Mouse (Mus musculus): ENCODE data around the gene Atxn10.

Gene Atxn10

DNA sequence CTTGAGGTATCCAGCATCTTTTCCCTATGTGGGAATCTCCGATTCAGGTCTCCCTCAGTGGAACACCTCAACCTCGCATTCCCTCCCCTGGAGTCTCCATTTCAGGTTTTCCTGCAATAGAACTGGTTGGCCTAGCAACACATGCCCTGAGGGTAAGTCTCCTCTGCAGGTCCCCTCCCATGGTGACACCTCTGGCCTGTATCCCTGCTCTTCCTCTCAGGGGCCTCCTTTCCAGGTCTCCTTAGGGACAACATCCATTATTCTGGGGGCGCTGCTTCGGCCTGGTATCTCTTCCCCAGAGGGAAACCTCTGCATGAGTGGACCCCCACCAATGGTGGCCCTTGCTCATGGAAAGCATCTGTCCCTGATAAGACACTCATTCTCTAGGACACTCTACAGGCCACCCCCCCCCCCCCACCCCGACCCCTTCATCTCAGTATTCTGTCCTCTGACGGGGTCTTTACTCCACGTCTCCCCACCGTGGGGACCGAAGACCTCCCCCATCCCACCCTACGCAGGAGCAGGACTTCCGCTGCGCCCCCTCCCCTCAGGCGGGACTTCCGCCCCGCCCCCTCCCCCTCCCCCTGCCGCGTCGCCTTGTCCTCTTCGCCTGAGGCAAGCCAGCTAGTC is at the start of gene Atxn10:
Gene Atxn10 (plus strand): TSS at position 575 of the 630 bp plus-strand sequence.
- WGBS = 10% methylated on average over 15 of the region's 19 CpGs

DNA sequence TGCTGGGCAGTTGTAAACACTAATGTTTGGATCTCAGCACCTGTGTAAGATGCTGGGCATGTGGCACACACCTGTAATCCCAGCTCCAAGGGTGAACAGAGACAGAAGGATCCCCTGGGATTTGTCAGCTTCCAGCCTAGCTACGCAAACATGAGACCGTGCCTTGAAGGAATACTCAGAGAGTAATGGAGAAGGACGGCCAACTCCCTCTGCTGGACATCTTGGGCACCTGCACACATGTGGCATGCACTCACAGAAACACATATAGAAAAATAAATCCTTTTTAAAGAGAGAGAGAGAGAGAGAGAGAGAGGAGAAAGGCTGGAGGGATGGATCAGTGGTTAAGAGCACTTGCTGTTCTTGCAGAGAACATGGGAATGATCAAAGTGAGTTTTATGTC is 41.4 kb upstream of the Atxn10 start:
- 91% methylated on average over 3 of the region's 3 CpGs for WGBS

DNA sequence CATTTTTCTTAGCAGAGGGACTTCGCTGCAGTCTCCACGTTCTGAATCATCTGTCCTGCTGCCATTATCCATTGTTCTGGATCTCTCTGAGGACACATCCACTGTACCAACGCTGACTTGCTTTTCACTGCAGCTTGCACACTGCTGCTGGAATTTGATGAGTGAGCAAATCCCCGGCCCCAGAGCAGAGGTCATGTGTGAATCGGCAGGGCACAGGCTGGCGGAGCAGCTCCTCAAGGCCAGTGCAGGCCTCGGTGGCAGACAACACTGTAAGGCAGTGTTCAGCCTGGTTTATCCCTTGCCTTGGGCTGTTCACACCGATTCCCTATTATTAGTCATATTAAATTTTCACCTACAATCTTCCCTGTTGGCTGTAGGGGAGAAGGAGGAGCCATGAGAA is 40.5 kb upstream of the Atxn10 start:
- 67% methylated on average over 8 of the region's 8 CpGs for WGBS

DNA sequence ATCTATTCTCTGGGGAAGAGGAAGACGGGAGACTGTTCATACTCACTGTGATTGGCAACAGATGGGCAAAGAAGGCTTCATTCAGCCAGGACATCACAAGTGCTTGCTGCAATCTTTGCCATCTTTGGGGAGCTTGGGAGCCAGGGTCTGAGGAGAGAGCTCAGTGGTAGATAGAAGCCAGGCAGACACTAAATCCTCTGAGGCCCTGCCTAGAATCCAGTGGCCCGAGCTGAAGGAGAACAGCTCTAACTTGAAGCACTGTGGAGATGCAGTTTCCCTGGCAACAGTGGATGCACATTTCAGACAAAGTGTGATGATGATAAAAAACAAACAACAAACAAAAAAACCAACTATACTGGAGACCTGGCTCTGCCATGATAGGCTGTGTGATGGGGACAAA is 40.1 kb upstream of the Atxn10 start:
- 54% methylated on average over 2 of the region's 2 CpGs for WGBS

DNA sequence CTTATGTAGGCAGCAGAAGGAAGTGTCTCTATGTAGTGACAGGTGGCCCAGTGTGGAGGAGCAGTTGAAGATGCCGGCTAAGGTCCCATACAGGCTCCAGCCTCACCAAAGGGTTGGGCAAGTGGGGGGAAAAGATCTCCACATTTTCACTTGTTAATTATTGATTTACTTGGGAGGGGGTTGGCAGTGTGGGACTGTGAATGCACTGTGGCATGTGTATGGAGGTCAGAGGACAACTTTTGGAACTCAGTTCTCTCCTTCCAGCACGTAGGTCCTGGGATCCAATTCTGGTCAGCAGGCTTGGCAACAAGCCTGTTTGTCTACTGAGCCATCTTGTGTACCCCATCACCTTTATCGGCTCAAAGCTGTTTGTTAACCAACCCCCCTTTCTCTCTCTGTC is 39.5 kb upstream of the Atxn10 start:
- 83% methylated on average over 3 of the region's 3 CpGs for whole genome bisulfite sequencing

DNA sequence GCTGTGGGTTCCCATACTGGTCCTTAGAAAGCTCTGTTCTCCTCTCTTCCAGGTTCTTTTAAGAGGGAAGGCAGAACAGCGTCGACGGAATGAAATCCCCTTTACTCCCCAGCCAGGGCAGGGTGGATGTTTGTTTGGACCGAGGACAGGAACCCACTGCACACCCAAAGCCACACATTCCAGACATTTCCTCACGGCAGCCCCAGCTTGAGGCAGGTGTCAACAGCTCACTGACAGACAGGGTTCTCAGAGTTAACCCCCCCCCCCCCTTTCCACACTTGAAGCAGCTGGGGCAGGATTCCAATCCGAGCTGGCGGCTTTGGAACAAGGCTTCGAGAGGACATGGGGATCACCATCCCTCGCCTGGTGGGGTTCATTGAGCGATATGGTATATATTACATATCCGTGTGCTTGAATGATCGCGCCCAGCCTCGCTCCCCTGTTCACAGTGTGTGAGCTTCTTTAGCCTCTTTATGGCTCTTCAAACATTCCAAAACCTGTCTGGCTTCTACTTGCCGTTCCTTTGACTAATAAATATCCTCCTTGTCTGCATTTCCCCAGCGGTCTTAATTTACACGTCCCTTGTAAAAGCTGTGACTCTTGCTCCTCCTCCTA is 37.8 kb upstream of the Atxn10 start:
- 63% methylated on average over 17 of the region's 17 CpGs for WGBS

DNA sequence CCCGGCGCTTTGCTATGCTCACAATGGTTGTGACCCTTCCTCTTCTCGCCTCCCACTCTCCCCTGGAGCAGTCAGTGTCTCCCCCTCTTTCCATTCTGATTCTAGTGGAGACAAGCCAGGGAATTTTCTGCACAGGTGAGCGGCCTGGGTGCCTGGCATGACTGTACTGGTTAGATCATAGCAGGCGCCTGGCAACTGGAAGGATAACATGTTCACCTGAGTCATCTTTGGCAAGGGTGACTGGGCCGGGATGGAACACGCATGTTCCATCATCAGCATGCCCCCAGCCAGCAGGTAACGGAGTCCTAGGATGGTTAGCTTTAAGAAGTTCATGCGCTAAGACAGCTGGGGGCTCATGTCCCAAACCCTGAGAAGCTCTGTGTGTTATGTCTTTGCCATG is 37.1 kb upstream of the Atxn10 start:
- 94% methylated on average over 9 of the region's 9 CpGs for WGBS

DNA sequence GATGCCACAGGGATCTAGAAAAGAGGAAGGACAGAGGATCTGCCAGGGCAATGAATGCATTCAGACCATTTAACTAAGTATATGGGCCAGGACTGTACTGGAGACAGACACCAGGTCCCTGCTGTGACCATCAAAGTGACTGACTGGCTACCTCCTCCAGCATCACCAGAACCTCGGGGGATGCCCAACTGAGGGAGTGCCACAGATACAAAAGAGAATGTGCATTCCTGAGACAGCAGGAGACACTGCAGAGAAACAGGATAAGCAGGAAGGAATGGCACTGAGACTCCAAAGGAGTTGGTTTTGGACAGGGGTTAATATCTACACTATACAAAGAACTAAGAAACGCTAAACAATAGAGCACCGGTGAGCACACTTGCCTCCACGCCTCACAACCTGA is 32.8 kb upstream of the Atxn10 start:
- WGBS = 77% methylated on average over 4 of the region's 4 CpGs

DNA sequence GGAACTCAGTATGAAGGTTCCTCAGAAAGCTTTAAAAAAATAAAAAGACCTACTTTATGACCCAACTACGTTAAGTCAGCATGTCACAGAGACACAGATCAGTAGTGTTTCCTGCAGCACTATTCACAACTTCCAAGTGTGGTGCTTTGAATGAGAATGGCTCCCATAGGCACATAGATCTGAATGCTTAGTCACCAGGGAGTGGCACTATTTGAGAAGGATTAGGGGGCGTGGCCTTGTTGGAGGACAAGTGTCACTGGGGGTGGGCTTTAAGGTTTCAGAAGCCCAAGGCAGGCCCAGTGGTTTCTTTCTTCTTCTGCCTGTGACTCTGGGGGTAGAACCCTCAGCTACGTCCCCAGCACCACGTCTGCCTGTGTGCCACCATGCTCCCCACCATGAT is 32.1 kb upstream of the Atxn10 start:
- WGBS = 93% methylated on average over 4 of the region's 4 CpGs

DNA sequence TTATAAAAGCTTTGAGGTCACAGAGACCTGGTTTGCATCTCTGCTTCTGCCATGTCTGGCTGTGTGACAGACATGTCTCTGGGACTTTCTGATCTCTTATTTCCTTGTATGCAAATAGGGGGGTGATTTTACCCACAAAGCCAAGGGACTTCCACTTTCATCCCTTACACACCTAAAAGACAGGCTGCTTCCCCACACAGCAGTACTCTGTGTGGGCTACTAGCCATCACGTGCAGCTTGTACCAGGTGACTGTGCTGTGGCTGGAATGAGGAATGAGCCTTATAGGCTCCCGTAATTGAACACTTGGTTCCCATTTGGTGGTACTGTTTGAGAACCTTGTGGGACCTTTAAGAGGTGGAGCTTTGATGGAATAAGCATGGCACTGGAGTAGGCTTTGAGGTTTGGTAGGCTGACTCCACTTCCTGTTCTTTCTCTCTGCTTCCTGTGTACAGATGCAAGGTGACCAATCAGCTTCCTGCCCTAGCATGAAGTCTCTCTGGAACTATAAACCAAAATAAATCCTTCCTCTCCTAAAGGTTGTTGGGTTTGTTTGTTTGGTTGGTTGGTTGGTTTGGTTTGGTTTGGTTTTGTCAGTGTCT is 28.9 kb upstream of the Atxn10 start:
- 90% methylated on average over 2 of the region's 2 CpGs for WGBS

DNA sequence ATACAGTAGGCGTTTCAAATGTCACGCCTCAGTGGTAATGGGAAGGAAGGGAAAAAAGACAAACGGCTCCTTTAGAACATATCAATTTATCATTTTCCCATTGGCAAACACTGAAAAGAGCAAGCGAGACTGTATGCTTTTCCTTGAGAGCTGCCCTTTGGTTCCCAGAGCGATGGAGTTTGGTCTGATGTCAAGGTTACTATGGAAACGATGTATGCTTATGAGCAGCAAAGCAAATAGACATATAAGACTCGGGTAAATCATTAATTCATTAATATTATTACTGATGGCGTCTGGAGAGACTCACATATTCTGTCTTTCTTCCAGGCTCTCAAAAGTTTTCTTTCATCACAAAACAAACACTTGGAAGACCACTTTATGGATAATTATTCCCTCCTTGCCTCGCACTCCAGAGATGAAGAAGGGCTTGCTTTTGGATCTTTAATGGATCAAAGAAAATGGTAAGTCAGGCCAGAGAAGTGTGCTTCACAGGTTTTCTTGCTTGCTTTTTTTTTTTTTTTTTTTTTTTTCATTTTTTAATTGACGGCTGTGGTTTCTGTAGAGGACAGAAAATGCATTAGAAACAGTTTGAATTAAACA is 24.9 kb upstream of the Atxn10 start:
- WGBS = 69% methylated on average over 10 of the region's 10 CpGs

DNA sequence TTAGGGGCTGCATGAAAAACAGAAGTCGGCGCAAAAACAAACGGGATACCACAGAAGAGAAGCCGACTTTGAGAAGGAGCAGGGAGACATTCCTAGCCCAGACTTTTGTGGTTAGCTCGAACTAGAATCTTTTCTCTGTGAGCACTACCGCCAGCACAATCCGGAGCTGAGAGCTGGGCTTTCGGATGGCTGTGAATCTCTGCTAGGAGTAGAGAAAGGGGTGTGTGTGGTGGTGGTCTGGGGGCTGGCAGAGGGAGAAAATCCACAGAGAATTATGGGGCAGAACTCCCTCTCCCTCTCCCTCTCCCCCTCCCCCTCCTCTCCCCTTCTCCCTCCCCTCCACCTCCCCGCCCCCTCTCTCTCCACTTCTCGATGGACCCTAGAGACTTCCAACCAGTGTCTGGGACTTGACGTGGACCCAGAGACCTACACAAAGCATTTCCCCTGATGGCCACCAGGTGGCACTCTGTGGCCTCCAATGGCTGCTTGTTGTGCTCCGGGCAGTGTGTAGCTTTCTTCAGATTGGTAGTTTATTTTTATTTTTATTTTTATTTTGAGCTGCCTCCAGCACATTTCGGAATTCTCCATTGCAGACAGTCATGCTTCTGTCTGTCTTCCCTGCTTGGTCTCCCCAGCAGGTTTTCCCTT is 20.5 kb upstream of the Atxn10 start:
- 29% methylated on average over 12 of the region's 13 CpGs for WGBS

DNA sequence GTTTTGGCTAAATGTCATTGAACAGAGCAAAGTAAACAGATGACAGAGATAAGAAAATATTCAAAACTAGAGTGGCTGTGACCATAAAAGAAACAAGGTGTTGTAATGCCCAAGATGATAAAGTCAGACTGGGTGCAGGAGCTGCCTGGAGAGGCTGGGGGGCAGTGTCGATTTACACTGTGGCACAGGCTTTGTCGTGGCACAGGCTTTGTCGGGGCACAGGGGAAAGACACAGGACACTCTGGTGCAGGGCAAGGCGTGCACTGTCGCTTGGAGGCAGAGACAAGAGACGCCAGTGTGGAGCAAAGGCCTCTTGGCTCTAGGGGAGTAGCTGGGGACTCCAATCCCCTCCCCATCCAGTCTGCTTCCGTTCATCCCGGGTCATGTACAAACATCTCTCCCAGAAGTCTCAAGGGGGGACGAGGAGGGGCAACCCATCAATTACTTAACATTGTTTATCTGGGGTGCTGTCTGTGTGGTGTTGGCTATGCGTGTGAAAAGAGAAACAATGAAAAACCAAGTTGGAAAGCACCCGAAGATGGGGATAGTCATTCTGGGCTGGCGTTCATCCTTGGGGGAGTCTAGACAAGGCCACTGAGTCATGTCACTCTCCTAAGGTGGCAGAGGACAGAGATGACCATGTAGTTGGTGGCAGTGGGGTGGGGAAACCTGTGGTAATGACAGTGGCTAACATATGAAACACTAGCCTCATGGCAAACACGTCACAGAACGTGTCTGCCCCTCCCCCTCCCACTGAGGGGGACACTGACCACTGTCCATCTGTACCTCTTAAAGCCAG is 19.5 kb upstream of the Atxn10 start:
- WGBS = 61% methylated on average over 14 of the region's 14 CpGs

DNA sequence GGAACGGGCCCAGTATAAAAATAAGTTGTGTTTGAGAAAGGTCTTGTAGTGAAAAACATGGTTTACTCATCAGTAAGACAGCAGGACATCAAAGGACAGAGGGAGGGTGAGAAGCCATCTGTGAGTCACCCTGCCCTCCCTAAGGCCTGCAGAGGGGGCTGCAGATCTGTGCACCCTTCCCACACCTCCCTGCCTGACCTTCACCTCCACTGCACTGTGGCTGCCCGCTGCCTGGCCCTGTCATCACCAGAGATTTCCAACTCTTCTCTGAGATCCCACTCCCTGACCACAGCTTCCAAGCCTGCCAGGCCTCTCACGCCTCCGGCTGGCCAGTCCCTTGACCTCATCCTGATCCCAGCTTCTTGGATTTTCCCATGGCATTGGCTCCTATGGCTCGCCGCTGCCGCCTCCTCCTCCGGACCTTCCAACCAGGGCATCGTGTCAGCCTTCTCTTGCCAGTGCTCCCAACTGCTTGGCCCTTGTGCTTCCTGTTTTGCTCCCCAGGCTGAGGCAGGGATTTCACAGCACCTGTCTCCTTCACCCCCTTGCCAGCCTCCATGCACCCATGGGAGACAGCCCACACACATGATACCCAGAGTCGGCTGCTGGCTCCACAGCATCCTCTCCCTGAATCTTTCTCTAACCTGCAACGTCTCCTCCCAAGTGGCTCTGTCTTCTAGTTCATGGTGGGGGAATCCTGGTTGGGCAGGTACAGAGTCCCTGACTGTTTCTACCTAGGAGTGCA is 15.9 kb upstream of the Atxn10 start:
- 79% methylated on average over 11 of the region's 11 CpGs for WGBS

DNA sequence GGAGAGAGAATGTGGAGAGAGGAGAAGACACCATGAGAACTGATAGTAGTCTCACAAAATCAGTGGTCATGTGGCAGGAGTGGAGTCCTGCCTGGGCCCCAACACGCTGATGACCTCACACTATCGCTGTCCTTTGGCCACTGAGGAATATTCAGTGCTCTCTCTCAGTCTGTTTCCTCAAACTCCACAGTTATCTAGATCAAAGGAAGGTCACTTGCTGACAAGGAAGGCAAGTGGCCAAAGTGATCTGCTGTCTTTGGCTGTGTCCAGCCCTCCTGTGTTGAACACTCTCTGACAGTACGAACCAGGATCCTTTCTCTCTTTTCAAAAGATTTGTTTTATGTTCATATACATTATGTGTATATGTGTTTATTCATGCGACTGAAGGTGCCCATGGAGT is 12.8 kb upstream of the Atxn10 start:
- WGBS = 89% methylated on average over 4 of the region's 4 CpGs

DNA sequence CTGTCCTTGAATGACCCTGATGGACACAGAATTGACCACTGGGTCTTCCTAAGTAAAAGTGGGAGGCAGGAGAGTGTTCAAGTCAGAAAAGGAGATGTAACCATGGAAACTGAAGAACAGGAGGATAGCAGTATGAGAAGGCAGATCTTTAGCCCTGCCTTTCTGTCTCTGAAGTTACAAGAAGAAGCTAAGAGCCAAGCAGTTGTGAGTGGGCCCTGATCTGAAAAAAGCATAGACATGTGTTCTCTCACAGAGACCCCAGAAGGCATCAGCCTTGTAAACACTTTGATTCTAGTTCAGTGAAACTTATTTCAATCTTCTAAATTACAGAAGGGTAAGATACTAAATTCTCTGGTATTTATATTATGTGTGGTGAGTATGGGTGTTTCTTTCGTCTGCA is 11.6 kb upstream of the Atxn10 start:
- WGBS = 66% methylated on average over 1 of the region's 1 CpGs

DNA sequence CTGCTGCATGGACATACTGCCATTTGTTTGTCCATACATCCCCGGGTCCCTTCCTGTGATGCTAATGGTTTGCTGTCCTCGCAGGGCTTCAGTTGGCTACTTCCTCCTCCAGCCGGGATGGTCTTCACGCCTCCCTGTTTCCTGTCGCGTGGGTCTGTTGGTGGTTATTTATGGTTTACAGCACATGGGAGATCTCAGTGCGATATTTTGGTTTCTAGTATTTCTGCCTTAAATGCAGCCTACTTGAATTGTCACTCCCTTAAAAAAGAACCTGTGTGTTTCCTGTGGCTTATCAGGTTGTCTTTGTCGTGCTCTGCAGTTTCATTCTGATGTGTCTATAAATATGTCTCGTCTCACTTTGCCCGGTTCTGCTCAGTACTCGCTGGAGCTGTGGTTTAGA is 8.2 kb upstream of the Atxn10 start:
- WGBS = 26% methylated on average over 11 of the region's 11 CpGs

DNA sequence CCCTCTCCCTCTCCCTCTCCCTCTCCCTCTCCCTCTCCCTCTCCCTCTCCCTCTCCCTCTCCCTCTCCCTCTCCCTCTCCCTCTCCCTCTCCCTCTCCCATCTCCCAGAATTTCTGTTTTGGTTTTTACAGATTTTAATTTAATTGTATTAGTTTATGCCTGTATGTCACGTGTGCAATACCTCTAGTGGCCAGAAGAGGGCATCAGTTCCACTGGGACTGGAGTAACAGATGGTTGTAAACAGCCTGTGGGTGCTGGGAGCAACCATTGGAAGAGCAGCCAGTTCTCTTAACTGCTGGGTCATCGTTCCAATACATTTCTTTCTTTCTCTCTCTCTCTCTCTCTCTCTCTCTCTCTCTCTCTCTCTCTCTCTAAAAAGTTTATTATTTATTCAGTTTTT is 7.6 kb upstream of the Atxn10 start:
- WGBS = 78% methylated on average over 2 of the region's 2 CpGs

DNA sequence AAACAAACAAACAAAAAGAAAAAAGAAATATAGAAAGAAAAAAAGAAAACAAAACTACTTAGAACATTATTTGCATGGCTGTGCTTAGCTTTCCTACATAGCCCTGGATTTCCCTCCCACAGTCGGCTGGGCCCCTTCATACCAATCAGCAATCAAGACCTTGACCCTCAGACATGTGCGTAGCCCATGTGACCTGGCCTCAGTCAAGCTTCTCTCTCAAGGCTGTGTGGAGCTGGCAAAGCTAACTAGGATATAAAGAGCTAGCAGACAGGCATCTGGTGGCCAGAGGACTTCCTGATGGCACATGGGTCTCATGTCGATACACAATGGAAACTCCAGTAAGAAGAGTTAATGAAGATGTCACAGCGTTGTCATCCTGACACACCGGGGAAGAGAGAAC is 6.9 kb upstream of the Atxn10 start:
- 90% methylated on average over 5 of the region's 5 CpGs for WGBS

DNA sequence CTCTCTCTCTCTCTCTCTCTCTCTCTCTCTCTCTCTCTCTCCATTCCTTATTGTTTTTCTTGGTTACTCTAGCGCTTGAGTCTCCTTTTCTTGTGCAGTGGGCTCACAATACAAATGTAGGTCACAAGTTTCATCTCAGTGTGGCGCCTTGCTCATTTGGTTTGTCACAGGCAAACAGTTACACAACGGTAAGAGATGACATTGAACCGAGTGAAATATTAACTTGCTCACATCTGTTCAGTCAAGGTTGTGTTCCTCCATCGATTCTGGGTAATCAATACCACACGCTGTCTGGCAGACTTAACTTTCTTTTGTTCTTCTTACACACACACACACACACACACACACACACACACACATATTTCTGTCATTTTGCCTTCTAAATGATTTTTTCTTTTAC is 6.0 kb upstream of the Atxn10 start:
- 87% methylated on average over 6 of the region's 6 CpGs for WGBS

DNA sequence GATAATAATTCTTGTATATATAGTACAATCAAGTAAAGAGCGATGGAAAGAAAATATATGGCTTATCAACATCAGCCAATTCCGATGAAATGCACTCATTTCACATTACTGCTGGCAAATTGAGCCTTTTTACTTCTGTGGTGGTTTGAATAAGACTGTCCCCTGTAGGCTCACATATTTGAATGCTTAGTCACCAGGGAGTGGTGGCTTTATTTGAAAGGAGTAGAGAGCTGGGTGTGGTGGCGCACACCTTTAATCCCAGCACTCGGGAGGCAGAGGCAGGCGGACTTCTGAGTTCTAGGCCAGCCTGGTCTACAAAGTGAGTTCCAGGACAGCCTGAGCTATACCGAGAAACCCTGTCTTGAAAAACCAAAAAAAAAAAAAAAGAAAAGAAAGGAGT is 2.5 kb upstream of the Atxn10 start:
- 83% methylated on average over 6 of the region's 6 CpGs for WGBS
